Mouse (Mus musculus) MEL (cell line): ENCODE data around the gene Igsf8. TPM values are rescaled to one million over a fixed set of nuclear protein-coding genes. Genes with fewer than 3 reads are reported as not detected.

ENCODE experiments used
- DNase-seq: peaks from one replicate; pipeline ENCODE4 v3.0.0; 2011; ENCODE audit warnings: low read depth, low spot score
- H3K27ac ChIP-seq: 2 replicates; pipeline ENCODE4 v1.5.1; 2012; ENCODE audit warnings: low read depth, mild to moderate bottlenecking, control low read depth, low read length, moderate library complexity; ENCODE audit not compliant: control insufficient read depth
- H3K27me3 ChIP-seq, 2 experiments: fragments of 150-350 bp in 1 of 2; sonication (generic) in 1 of 2; 2 replicates each; pipeline ENCODE4 v1.6.1; 2012; ENCODE audit warnings: low read length in 2 of 2, mild to moderate bottlenecking in 2 of 2, improper control_type of control experiment in 1 of 2, moderate library complexity in 1 of 2; ENCODE audit not compliant: insufficient read depth in 2 of 2, control insufficient read depth in 1 of 2
- H3K36me3 ChIP-seq, 2 experiments: 2 replicates each; pipeline ENCODE4 v1.6.1; 2012 to 2014; ENCODE audit warnings: low read length in 2 of 2, improper control_type of control experiment in 1 of 2, inconsistent platforms in 1 of 2, mild to moderate bottlenecking in 1 of 2; ENCODE audit not compliant: insufficient read depth in 2 of 2, control insufficient read depth in 1 of 2
- H3K4me1 ChIP-seq, 2 experiments: fragments of 150-350 bp in 1 of 2; sonication (generic) in 1 of 2; 2 replicates each; pipeline ENCODE4 v1.6.1; 2012; ENCODE audit warnings: low read length in 2 of 2, improper control_type of control experiment in 1 of 2, mild to moderate bottlenecking in 1 of 2; ENCODE audit not compliant: insufficient read depth in 2 of 2, control insufficient read depth in 1 of 2
- H3K4me3 ChIP-seq, 2 experiments: fragments of 150-350 bp in 1 of 2; sonication (generic) in 1 of 2; 2 replicates each; pipeline ENCODE4 v1.5.1; 2012; ENCODE audit warnings: low read depth in 2 of 2, low read length in 2 of 2, mild to moderate bottlenecking in 2 of 2, moderate library complexity in 2 of 2, control low read depth in 1 of 2, improper control_type of control experiment in 1 of 2; ENCODE audit not compliant: control insufficient read depth in 1 of 2, insufficient read depth in 1 of 2
- H3K79me2 ChIP-seq: 2 replicates; pipeline ENCODE4 v1.6.1; 2012; ENCODE audit warnings: mild to moderate bottlenecking, low read length, moderate library complexity; ENCODE audit not compliant: control insufficient read depth, poor library complexity, insufficient read depth
- H3K9ac ChIP-seq: 2 replicates; pipeline ENCODE4 v1.6.1; 2012; ENCODE audit warnings: low read depth, mild to moderate bottlenecking, control low read depth, low read length, moderate library complexity; ENCODE audit not compliant: control insufficient read depth, poor library complexity, severe bottlenecking
- H3K9me3 ChIP-seq: fragments of 150-350 bp; sonication (generic); replicated peaks from 2 replicates; pipeline ENCODE4 v1.6.1; 2012; ENCODE audit warnings: mild to moderate bottlenecking, low read length, improper control_type of control experiment, moderate library complexity; ENCODE audit not compliant: insufficient read depth
- BHLHE40 ChIP-seq: IDR thresholded peaks from 2 replicates; pipeline ENCODE4 v1.6.1; 2012; ENCODE audit warnings: low read depth, mild to moderate bottlenecking, inconsistent platforms, low read length, improper control_type of control experiment, borderline replicate concordance
- CHD2 ChIP-seq: IDR thresholded peaks from 2 replicates; pipeline ENCODE4 v1.6.1; 2011; ENCODE audit warnings: low read length, improper control_type of control experiment
- E2F4 ChIP-seq: IDR thresholded peaks from 2 replicates; pipeline ENCODE4 v1.6.1; 2011; ENCODE audit warnings: low read depth, low read length, improper control_type of control experiment, borderline replicate concordance
- ELF1 ChIP-seq: IDR thresholded peaks from 2 replicates; pipeline ENCODE4 v1.6.1; 2014; ENCODE audit warnings: low read depth, mild to moderate bottlenecking, inconsistent platforms, low read length, improper control_type of control experiment, moderate library complexity
- ETS1 ChIP-seq: IDR thresholded peaks from 2 replicates; pipeline ENCODE4 v1.6.1; 2012; ENCODE audit warnings: low read depth, mild to moderate bottlenecking, inconsistent platforms, low read length, improper control_type of control experiment, moderate library complexity
- GABPA ChIP-seq: IDR thresholded peaks from 2 replicates; pipeline ENCODE4 v1.6.1; 2012; ENCODE audit warnings: low read depth, mild to moderate bottlenecking, inconsistent platforms, low read length, improper control_type of control experiment, moderate library complexity
- GATA1 ChIP-seq: IDR thresholded peaks from 2 replicates; pipeline ENCODE4 v1.6.1; 2011; ENCODE audit warnings: low read depth, low read length, improper control_type of control experiment
- KAT2A ChIP-seq: conservative IDR thresholded peaks from 2 replicates; pipeline ENCODE4 v1.6.1; 2012; ENCODE audit warnings: low read depth, low read length, improper control_type of control experiment, inconsistent platforms
- MAFK ChIP-seq: IDR thresholded peaks from 2 replicates; pipeline ENCODE4 v1.6.1; 2011; ENCODE audit warnings: low read depth, mild to moderate bottlenecking, low read length, improper control_type of control experiment, borderline replicate concordance
- MAX ChIP-seq: IDR thresholded peaks from 2 replicates; pipeline ENCODE4 v1.6.1; 2011; ENCODE audit warnings: low read length, improper control_type of control experiment
- MAZ ChIP-seq: IDR thresholded peaks from 2 replicates; pipeline ENCODE4 v1.6.1; 2012; ENCODE audit warnings: low read depth, mild to moderate bottlenecking, inconsistent platforms, low read length, improper control_type of control experiment
- MEF2A ChIP-seq: IDR thresholded peaks from 2 replicates; pipeline ENCODE4 v1.6.1; 2014; ENCODE audit warnings: low read depth, mild to moderate bottlenecking, inconsistent platforms, low read length, improper control_type of control experiment; ENCODE audit not compliant: poor library complexity, insufficient replicate concordance, severe bottlenecking; ENCODE audit errors: extremely low read depth
- MXI1 ChIP-seq: IDR thresholded peaks from 2 replicates; pipeline ENCODE4 v1.6.1; 2011; ENCODE audit warnings: mild to moderate bottlenecking, low read depth, low read length, improper control_type of control experiment
- MYB ChIP-seq: IDR thresholded peaks from 2 replicates; pipeline ENCODE4 v1.6.1; 2011; ENCODE audit warnings: mild to moderate bottlenecking, low read depth, low read length, improper control_type of control experiment
- MYC ChIP-seq: IDR thresholded peaks from 2 replicates; pipeline ENCODE4 v1.6.1; 2011; ENCODE audit warnings: low read depth, mild to moderate bottlenecking, low read length, improper control_type of control experiment, moderate library complexity
- NELFE ChIP-seq: IDR thresholded peaks from 2 replicates; pipeline ENCODE4 v1.6.1; 2011; ENCODE audit warnings: low read depth, low read length, improper control_type of control experiment
- NRF1 ChIP-seq: IDR thresholded peaks from 2 replicates; pipeline ENCODE4 v1.6.1; 2014; ENCODE audit warnings: low read depth, mild to moderate bottlenecking, inconsistent platforms, low read length, improper control_type of control experiment, moderate library complexity; ENCODE audit not compliant: poor library complexity, insufficient read depth, severe bottlenecking
- POLR2AphosphoS2 ChIP-seq: IDR thresholded peaks from 2 replicates; pipeline ENCODE4 v1.6.1; 2011; ENCODE audit warnings: low read length, improper control_type of control experiment
- RAD21 ChIP-seq: IDR thresholded peaks from 2 replicates; pipeline ENCODE4 v1.6.1; 2011; ENCODE audit warnings: mild to moderate bottlenecking, low read depth, low read length, improper control_type of control experiment
- RCOR1 ChIP-seq: IDR thresholded peaks from 2 replicates; pipeline ENCODE4 v1.6.1; 2012; ENCODE audit warnings: low read depth, mild to moderate bottlenecking, inconsistent platforms, low read length, improper control_type of control experiment
- SIN3A ChIP-seq: IDR thresholded peaks from 2 replicates; pipeline ENCODE4 v1.6.1; 2012; ENCODE audit warnings: low read length, improper control_type of control experiment, inconsistent platforms
- SMC3 ChIP-seq: IDR thresholded peaks from 2 replicates; pipeline ENCODE4 v1.6.1; 2011; ENCODE audit warnings: low read depth, low read length, improper control_type of control experiment
- TAL1 ChIP-seq: IDR thresholded peaks from 2 replicates; pipeline ENCODE4 v1.6.1; 2012; ENCODE audit warnings: mild to moderate bottlenecking, inconsistent platforms, low read length, moderate library complexity, mixed read lengths
- TCF12 ChIP-seq: IDR thresholded peaks from 2 replicates; pipeline ENCODE4 v1.6.1; 2014; ENCODE audit warnings: low read depth, mild to moderate bottlenecking, inconsistent platforms, low read length, improper control_type of control experiment, moderate library complexity
- UBTF ChIP-seq: IDR thresholded peaks from 2 replicates; pipeline ENCODE4 v1.6.1; 2012; ENCODE audit warnings: low read depth, mild to moderate bottlenecking, inconsistent platforms, low read length, improper control_type of control experiment, moderate library complexity, borderline replicate concordance; ENCODE audit not compliant: insufficient read depth
- USF1 ChIP-seq: IDR thresholded peaks from 2 replicates; pipeline ENCODE4 v1.6.1; 2014; ENCODE audit warnings: low read depth, mild to moderate bottlenecking, inconsistent platforms, low read length, improper control_type of control experiment, moderate library complexity
- USF2 ChIP-seq, 2 experiments: IDR thresholded peaks; 2 replicates each; pipeline ENCODE4 v1.6.1; 2011 to 2012; ENCODE audit warnings: improper control_type of control experiment in 2 of 2, low read length in 2 of 2, borderline replicate concordance in 1 of 2, inconsistent platforms in 1 of 2, low read depth in 1 of 2, mild to moderate bottlenecking in 1 of 2; ENCODE audit not compliant: insufficient read depth in 1 of 2
- ZC3H11A ChIP-seq: IDR thresholded peaks from 2 replicates; pipeline ENCODE4 v1.6.1; 2012; ENCODE audit warnings: low read depth, mild to moderate bottlenecking, inconsistent platforms, low read length, improper control_type of control experiment
- ZMIZ1 ChIP-seq: IDR thresholded peaks from 2 replicates; pipeline ENCODE4 v1.6.1; 2012; ENCODE audit warnings: low read depth, mild to moderate bottlenecking, inconsistent platforms, low read length, improper control_type of control experiment, moderate library complexity
- ZNF384 ChIP-seq: IDR thresholded peaks from 2 replicates; pipeline ENCODE4 v1.6.1; 2012; ENCODE audit warnings: low read depth, mild to moderate bottlenecking, inconsistent platforms, low read length, improper control_type of control experiment
- polyA plus RNA-seq, 2 experiments: library from polyadenylated mRNA; stranded (reverse) in 1 of 2; unstranded in 1 of 2; fragments of >175 nt in 1 of 2; fragments of >200 nt in 1 of 2; gene quantifications; 2 replicates each; pipeline versions ENCODE4 v1.2.1 to v1.2.4; 2012; ENCODE audit warnings: low replicate concordance in 2 of 2, low read depth in 1 of 2; ENCODE audit not compliant: insufficient read length in 2 of 2, insufficient read depth in 1 of 2, missing spikeins in 1 of 2
- total RNA-seq: library from RNA; depleted of rRNA; stranded (reverse); fragments of 300-350 nt; gene quantifications from 2 replicates; pipeline ENCODE4 v1.2.3, GENCODE M21; 2012

The Igsf8 gene
- total and polyA plus RNA-seq, 3 experiments: 88.0 to 97.2 TPM; not detected in 1

- Histone ChIP-seq H3K9ac (no peak overlapping the region), H3K79me2 (no peaks in the 10 kb centered on the region), H3K9me3 (no peaks in the 10 kb centered on the region), H3K4me3 (no peak overlapping the region), H3K27me3 (no peaks in the 10 kb centered on the region), H3K27ac (no peak overlapping the region), H3K4me1 (peaks cover 0 to 5% of the 10 kb centered on the region in 2 experiments; a peak in 2 of 4 replicates), H3K36me3 (peaks cover 0 to 4% of the 10 kb centered on the region in 2 experiments; a peak in 2 of 4 replicates)
- DNase-seq: no peak
- TF ChIP-seq ZNF384 (no peak), MYC (no peak), MAFK (no peak), SIN3A (no peak), MYB (no peak), GATA1 (no peak), ZMIZ1 (no peak), TCF12 (no peak), ETS1 (no peak), TAL1 (no peak), UBTF (no peak)
These were observed 46.7 kb upstream of the Igsf8 start for GRCm38 (mm10) chr1:172214748-172215147.

DNA sequence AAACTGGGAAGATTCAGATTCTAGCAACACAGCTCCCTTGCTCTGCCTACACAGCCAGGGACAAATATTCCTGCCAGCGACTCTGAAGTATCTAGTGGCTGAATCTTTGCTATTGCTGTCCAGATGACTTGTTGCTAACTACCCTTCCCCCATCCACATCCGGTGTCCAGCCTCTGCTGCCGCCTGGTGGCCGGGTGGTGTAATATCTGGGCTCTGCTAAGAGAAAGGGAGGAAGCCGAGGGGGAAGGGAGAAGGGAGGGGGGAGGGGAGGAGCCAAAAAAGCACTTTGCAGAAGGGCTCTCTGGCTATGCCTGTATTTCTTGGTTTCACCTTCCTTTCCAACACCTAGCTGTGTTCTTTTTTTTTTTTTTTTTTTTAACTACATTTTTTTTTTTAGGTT is 44.3 kb upstream of the Igsf8 start:
- Histone ChIP-seq H3K36me3 (peaks cover 0 to 4% of the 10 kb centered on the region in 2 experiments; a peak in 2 of 4 replicates), H3K27me3 (peaks cover 0 to 3% of the 10 kb centered on the region in 2 experiments; a peak in 2 of 4 replicates), H3K9ac (peak overlapping the region; percentile 60), H3K4me3 (peak overlapping the region; percentile 43 to 49; a peak in 3 of 4 replicates), H3K79me2 (no peaks in the 10 kb centered on the region), H3K4me1 (peaks cover 0 to 4% of the 10 kb centered on the region in 2 experiments; a peak in 1 of 4 replicates), H3K9me3 (no peaks in the 10 kb centered on the region), H3K27ac (peak overlapping the region; percentile 49; the same call in 1 of the 2 replicates)
- peak; percentile 89 for DNase-seq
- TF ChIP-seq CHD2 (peak; percentile 92), NRF1 (no peak), POLR2AphosphoS2 (no peak), MAZ (peak; percentile 97), UBTF (no peak), ZNF384 (no peak), ELF1 (peak; percentile 66), GATA1 (no peak), MAX (no peak), USF2 (IDR thresholded peaks at IDR 0.05; ENCODE audit: borderline replicate concordance in 1 of 2, insufficient read depth in 1 of 2, low read depth in 1 of 2, low read length in 2 of 2) (no peak), MAFK (no peak), BHLHE40 (peak; percentile 62; the same call in 1 of the 2 replicates), TAL1 (no peak), USF1 (no peak), ZMIZ1 (no peak), SMC3 (peak; percentile 88), MXI1 (no peak), RCOR1 (no peak), MEF2A (no peak), GABPA (no peak), RAD21 (peak; percentile 52), ZC3H11A (peak; percentile 33; the same call in 1 of the 2 replicates), MYC (no peak), ETS1 (peak; percentile 40; the same call in 1 of the 2 replicates), KAT2A (no peak), E2F4 (no peak), NELFE (no peak)
